Mouse (Mus musculus): ENCODE measurements around the gene Myom1. TPM values are rescaled to one million over a fixed set of nuclear protein-coding genes. Genes with fewer than 3 reads are reported as not detected.

Gene Myom1
- total RNA-seq, 2 experiments from 2014 or later: 1,018 to 1,234 TPM

- DNase-seq: no peak
Measured at GRCm38 (mm10) chr17:71017457-71017998, 15.1 kb downstream of the Myom1 start.

- DNase-seq: no peak
Measured at GRCm38 (mm10) chr17:71018151-71018550, 15.7 kb downstream of the Myom1 start.

GRCm38 (mm10) chr17:71018616-71019308, 16.3 kb downstream of the Myom1 start:
- no peak for DNase-seq

- DNase-seq: peak; percentile 57
Measured at GRCm38 (mm10) chr17:71019309-71019655, 16.8 kb downstream of the Myom1 start.

GRCm38 (mm10) chr17:71019860-71020259, 17.4 kb downstream of the Myom1 start:
- no peak for DNase-seq

- DNase-seq: no peak
Measured at GRCm38 (mm10) chr17:71022841-71023240, 20.4 kb downstream of the Myom1 start.

GRCm38 (mm10) chr17:71024071-71024470, 21.6 kb downstream of the Myom1 start:
- DNase-seq: no peak

- peak; percentile 32 for DNase-seq
Measured at GRCm38 (mm10) chr17:71025922-71026321, 23.5 kb downstream of the Myom1 start.

GRCm38 (mm10) chr17:71027186-71027585, 24.8 kb downstream of the Myom1 start:
- DNase-seq: no peak

- peak; percentile 38 for DNase-seq
Measured at GRCm38 (mm10) chr17:71032719-71033118, 30.3 kb downstream of the Myom1 start.

GRCm38 (mm10) chr17:71034472-71034871, 32.0 kb downstream of the Myom1 start:
- no peak for DNase-seq

- DNase-seq: no peak
Measured at GRCm38 (mm10) chr17:71037188-71037587, 34.8 kb downstream of the Myom1 start.

GRCm38 (mm10) chr17:71038812-71039211, 36.4 kb downstream of the Myom1 start:
- peak; percentile 85 for DNase-seq

GRCm38 (mm10) chr17:71039851-71040581, 37.6 kb downstream of the Myom1 start:
- no peak for DNase-seq

GRCm38 (mm10) chr17:71040582-71040880, 38.1 kb downstream of the Myom1 start:
- DNase-seq: no peak

- no peak for DNase-seq
Measured at GRCm38 (mm10) chr17:71042645-71043044, 40.2 kb downstream of the Myom1 start.

GRCm38 (mm10) chr17:71045591-71045990, 43.2 kb downstream of the Myom1 start:
- no peak for DNase-seq

GRCm38 (mm10) chr17:71046856-71047255, 44.4 kb downstream of the Myom1 start:
- no peak for DNase-seq

- no peak for DNase-seq
Measured at GRCm38 (mm10) chr17:71049292-71049691, 46.9 kb downstream of the Myom1 start.

GRCm38 (mm10) chr17:71053134-71053708, 50.8 kb downstream of the Myom1 start:
- no peak for DNase-seq

- no peak for DNase-seq
Measured at GRCm38 (mm10) chr17:71055203-71055894, 52.9 kb downstream of the Myom1 start.

- DNase-seq: no peak
Measured at GRCm38 (mm10) chr17:71056405-71056804, 54.0 kb downstream of the Myom1 start.

GRCm38 (mm10) chr17:71057758-71058157, 55.3 kb downstream of the Myom1 start:
- DNase-seq: no peak

All from gastrocnemius, postnatal 25 days (tissue).